ENCODE assay signal across 21 mouse cellular contexts in genomic region chr1:167065986-167066385, GRCm38 (mm10).
DNase-seq lines count a peak whose midpoint lies in the region; ATAC-seq and TF ChIP-seq lines count a peak whose summit lies in the region.
"Had no signal": no experiment of that assay in that cellular context is flagged by ENCODE, and none has a peak within 500 bp of the region (broad histone marks: within the 10 kb centered on the region; RNA-seq: fewer than 3 reads in every experiment).

No protein-coding gene starts in this region.

- H3K27me3 ChIP-seq in cerebellum, adult 2 months (ENCODE audit: control insufficient read depth, insufficient read depth, low read length) = no peaks in the 10 kb centered on the region
- H3K27me3 ChIP-seq in midbrain, embryonic 10.5 days (ENCODE audit: low read depth, poor library complexity, severe bottlenecking) = no peaks in the 10 kb centered on the region
- H3K27me3 ChIP-seq in midbrain, postnatal 0 days (ENCODE audit: insufficient read depth, low read length) = no peaks in the 10 kb centered on the region
- H3K27me3 ChIP-seq in neural tube, embryonic 14.5 days (ENCODE audit: control insufficient read depth, insufficient read depth, low read length) = no peaks in the 10 kb centered on the region
- H3K27me3 ChIP-seq in intestine, postnatal 0 days (replicated peaks; ENCODE audit: control insufficient read depth, insufficient read depth, low read length) = no peaks in the 10 kb centered on the region
- H3K27me3 ChIP-seq: embryonic facial prominence, embryonic 12.5 days; forebrain, embryonic 15.5 days; heart, embryonic 12.5 days; limb, embryonic 12.5 days; liver, embryonic 15.5 days had no signal

- ATAC-seq in midbrain, postnatal 0 days (ENCODE audit: low FRiP score) = no peak
- ATAC-seq in neural tube, embryonic 14.5 days (ENCODE audit: low read depth) = no peak
- ATAC-seq in intestine, postnatal 0 days = no peak
- ATAC-seq: activated CD4-positive, CD25-positive, alpha-beta regulatory T cell, adult 4 months; forebrain, embryonic 15.5 days had no signal

- no peaks in the 10 kb centered on the region for H3K9me3 ChIP-seq in midbrain, embryonic 10.5 days (replicated peaks)
- H3K9me3 ChIP-seq in midbrain, postnatal 0 days (ENCODE audit: low read length) = no peaks in the 10 kb centered on the region
- H3K9me3 ChIP-seq in neural tube, embryonic 14.5 days (ENCODE audit: control insufficient read depth, low read length) = no peaks in the 10 kb centered on the region
- no peaks in the 10 kb centered on the region for H3K9me3 ChIP-seq in intestine, postnatal 0 days (ENCODE audit: control insufficient read depth)
- H3K9me3 ChIP-seq: embryonic facial prominence, embryonic 12.5 days; forebrain, embryonic 10.5 days; forebrain, embryonic 15.5 days; heart, embryonic 12.5 days; limb, embryonic 12.5 days; liver, embryonic 15.5 days had no signal

- H3K4me1 ChIP-seq in cerebellum, adult 2 months (ENCODE audit: control insufficient read depth, insufficient read depth, low read length) = peaks cover 79% of the 10 kb centered on the region
- peaks cover 23% of the 10 kb centered on the region for H3K4me1 ChIP-seq in midbrain, embryonic 10.5 days
- no peaks in the 10 kb centered on the region for H3K4me1 ChIP-seq in midbrain, postnatal 0 days (ENCODE audit: insufficient read depth, low read length)
- peaks cover 18% of the 10 kb centered on the region; the same call in 1 of the 2 replicates for H3K4me1 ChIP-seq in neural tube, embryonic 14.5 days (ENCODE audit: control insufficient read depth, insufficient read depth, low read length)
- no peaks in the 10 kb centered on the region for H3K4me1 ChIP-seq in intestine, postnatal 0 days (replicated peaks; ENCODE audit: control insufficient read depth, insufficient read depth, low read length)
- H3K4me1 ChIP-seq: embryonic facial prominence, embryonic 12.5 days; limb, embryonic 12.5 days; liver, embryonic 15.5 days had no signal

- H3K36me3 ChIP-seq in midbrain, embryonic 10.5 days = no peaks in the 10 kb centered on the region
- H3K36me3 ChIP-seq in midbrain, postnatal 0 days (ENCODE audit: insufficient read depth, low read length) = no peaks in the 10 kb centered on the region
- H3K36me3 ChIP-seq in neural tube, embryonic 14.5 days (ENCODE audit: control insufficient read depth, insufficient read depth, low read length) = no peaks in the 10 kb centered on the region
- no peaks in the 10 kb centered on the region for H3K36me3 ChIP-seq in intestine, postnatal 0 days (ENCODE audit: control insufficient read depth, insufficient read depth)
- H3K36me3 ChIP-seq: embryonic facial prominence, embryonic 12.5 days; forebrain, embryonic 10.5 days; forebrain, embryonic 15.5 days; heart, embryonic 12.5 days; limb, embryonic 12.5 days; liver, embryonic 15.5 days had no signal

- 64% methylated on average over 10 of the region's 10 CpGs for WGBS in cerebellum, adult 2 months
- WGBS in midbrain, embryonic 10.5 days = 33% methylated on average over 10 of the region's 10 CpGs
- WGBS in midbrain, postnatal 0 days = 32% methylated on average over 10 of the region's 10 CpGs
- WGBS in neural tube, embryonic 14.5 days = 53% methylated on average over 10 of the region's 10 CpGs
- WGBS in intestine, postnatal 0 days = 68% methylated on average over 10 of the region's 10 CpGs

- DNase-seq in cerebellum, adult 2 months = no peak
- DNase-seq in cerebellum, postnatal 36 days = no peak
- DNase-seq in midbrain, embryonic 10.5 days (ENCODE audit: low spot score) = no peak
- DNase-seq in midbrain, postnatal 0 days (ENCODE audit: low spot score) = no peak
- no peak for DNase-seq in neural tube, embryonic 10.5 days (ENCODE audit: extremely low spot score, low spot score)
- DNase-seq: embryo, embryonic 11 days; heart, adult 2 months; heart, postnatal 4 days; kidney, adult 2 months; lung, embryonic 14.5 days had no signal

- no peak overlapping the region for H3K9ac ChIP-seq in midbrain, postnatal 0 days (replicated peaks; ENCODE audit: low read length, poor library complexity, severe bottlenecking)
- H3K9ac ChIP-seq in neural tube, embryonic 14.5 days (replicated peaks; ENCODE audit: low read depth, low read length) = no peak overlapping the region
- no peak overlapping the region for H3K9ac ChIP-seq in intestine, postnatal 0 days (ENCODE audit: low read depth, low read length)
- H3K9ac ChIP-seq: embryonic facial prominence, embryonic 12.5 days; forebrain, embryonic 15.5 days; heart, embryonic 12.5 days; limb, embryonic 12.5 days; liver, embryonic 15.5 days; lung, embryonic 14.5 days had no signal

- no peak for TF ChIP-seq CTCF in cerebellum, adult 2 months (IDR thresholded peaks at IDR 0.05; ENCODE audit: borderline replicate concordance, insufficient read depth, low read depth, low read length)
- TF ChIP-seq CTCF in midbrain, postnatal 0 days (IDR thresholded peaks at IDR 0.05) = no peak
- TF ChIP-seq CTCF in intestine, postnatal 0 days (IDR thresholded peaks at IDR 0.05; ENCODE audit: low read depth) = no peak

- peak overlapping the region; percentile 67 for H3K27ac ChIP-seq in cerebellum, adult 2 months (ENCODE audit: insufficient read depth, low read length)
- 0 out of 2 replicates have a peak overlapping the region, but pooled peaks have one; percentile 9 for H3K27ac ChIP-seq in midbrain, embryonic 10.5 days (replicated peaks)
- H3K27ac ChIP-seq in midbrain, postnatal 0 days (ENCODE audit: low read depth, low read length) = no peak overlapping the region
- H3K27ac ChIP-seq in neural tube, embryonic 14.5 days (ENCODE audit: low read depth, low read length) = 0 out of 2 replicates have a peak overlapping the region, but pooled peaks have one; percentile 22
- no peak overlapping the region for H3K27ac ChIP-seq in intestine, postnatal 0 days (ENCODE audit: low read depth, low read length)
- H3K27ac ChIP-seq: embryonic facial prominence, embryonic 12.5 days; forebrain, embryonic 10.5 days; forebrain, embryonic 15.5 days; heart, adult 2 months; layer of hippocampus, adult 2 months; left cerebral cortex, adult 2 months; limb, embryonic 12.5 days; liver, embryonic 15.5 days had no signal

- no peak overlapping the region for H3K4me3 ChIP-seq in cerebellum, adult 2 months (replicated peaks; ENCODE audit: insufficient read depth, low read depth, low read length)
- H3K4me3 ChIP-seq in midbrain, embryonic 10.5 days = no peak overlapping the region
- no peak overlapping the region for H3K4me3 ChIP-seq in midbrain, postnatal 0 days (ENCODE audit: low read depth, low read length)
- H3K4me3 ChIP-seq in neural tube, embryonic 14.5 days (ENCODE audit: low read depth, low read length) = no peak overlapping the region
- no peak overlapping the region for H3K4me3 ChIP-seq in intestine, postnatal 0 days (ENCODE audit: low read depth, low read length)
- H3K4me3 ChIP-seq: embryonic facial prominence, embryonic 12.5 days; forebrain, embryonic 10.5 days; forebrain, embryonic 15.5 days; heart, adult 2 months; heart, embryonic 12.5 days; layer of hippocampus, adult 2 months; left cerebral cortex, adult 2 months; limb, embryonic 12.5 days; liver, embryonic 15.5 days had no signal

- H3K4me2 ChIP-seq in midbrain, postnatal 0 days (ENCODE audit: low read depth, low read length, poor library complexity, severe bottlenecking) = no peak overlapping the region
- no peak overlapping the region for H3K4me2 ChIP-seq in neural tube, embryonic 14.5 days (ENCODE audit: low read depth, low read length)
- H3K4me2 ChIP-seq in intestine, postnatal 0 days (replicated peaks; ENCODE audit: low read depth) = no peak overlapping the region
- H3K4me2 ChIP-seq: embryonic facial prominence, embryonic 12.5 days; forebrain, embryonic 15.5 days; heart, embryonic 12.5 days; limb, embryonic 12.5 days; liver, embryonic 15.5 days; lung, embryonic 14.5 days had no signal

- no peak for TF ChIP-seq POLR2A in cerebellum, adult 2 months (IDR thresholded peaks at IDR 0.05; ENCODE audit: borderline replicate concordance, insufficient read depth, low read length)

Comparison
In these comparisons a context has a peak if more than half of its experiments do, and no peak if none do; other contexts are left out.
1. H3K27ac ChIP-seq: peak in cerebellum, adult 2 months (single experiment), midbrain, embryonic 10.5 days (single experiment) and neural tube, embryonic 14.5 days (single experiment); none in midbrain, postnatal 0 days (single experiment) and intestine, postnatal 0 days (single experiment).